Mouse (Mus musculus) brain, embryonic 14.5 days (tissue): ENCODE results near the gene Gatb.

ENCODE experiments used
- CTCF ChIP-seq: fragments of 200-500 bp; IDR thresholded peaks from 2 replicates; pipeline ENCODE4 v1.5.1; 2012; ENCODE audit warnings: inconsistent platforms, mild to moderate bottlenecking, moderate library complexity, borderline replicate concordance; ENCODE audit not compliant: insufficient read depth, insufficient read length; ENCODE audit errors: extremely low read depth
- POLR2A ChIP-seq: fragments of 200-500 bp; IDR thresholded peaks from 2 replicates; pipeline ENCODE4 v1.6.1; 2012; ENCODE audit warnings: mild to moderate bottlenecking, inconsistent platforms, borderline replicate concordance; ENCODE audit not compliant: poor library complexity, insufficient read depth, insufficient read length, severe bottlenecking; ENCODE audit errors: extremely low read depth

DNA sequence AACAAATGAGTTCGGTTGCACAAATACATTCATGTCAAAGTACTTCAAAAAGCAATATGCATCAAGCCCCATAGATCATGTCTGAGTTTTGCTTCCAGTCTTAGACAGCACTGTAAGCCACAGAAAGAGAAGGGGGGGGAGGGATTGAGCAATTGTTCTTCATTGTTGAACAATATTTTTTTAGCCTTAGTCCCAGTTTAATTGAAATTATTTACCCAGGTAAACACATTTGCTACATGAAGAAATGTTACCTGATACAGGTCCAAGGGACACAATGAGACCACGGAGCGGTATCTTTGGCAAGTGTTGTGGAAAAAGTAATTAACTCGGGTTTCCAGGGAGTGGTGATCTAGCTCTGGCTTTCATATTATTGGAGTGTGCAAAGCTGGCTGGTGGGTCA, 23.6 kb upstream of the Gatb start:
- TF ChIP-seq POLR2A (no peak), CTCF (no peak)
